Mouse (Mus musculus) cerebellum, postnatal 25 days (tissue): ENCODE results near the gene Mcu.

ENCODE experiments used
- DNase-seq, 2 experiments: peaks; one replicate each; pipeline ENCODE4 v3.0.0; 2021; ENCODE audit warnings: mixed read lengths in 2 of 2

Gene Mcu

DNA sequence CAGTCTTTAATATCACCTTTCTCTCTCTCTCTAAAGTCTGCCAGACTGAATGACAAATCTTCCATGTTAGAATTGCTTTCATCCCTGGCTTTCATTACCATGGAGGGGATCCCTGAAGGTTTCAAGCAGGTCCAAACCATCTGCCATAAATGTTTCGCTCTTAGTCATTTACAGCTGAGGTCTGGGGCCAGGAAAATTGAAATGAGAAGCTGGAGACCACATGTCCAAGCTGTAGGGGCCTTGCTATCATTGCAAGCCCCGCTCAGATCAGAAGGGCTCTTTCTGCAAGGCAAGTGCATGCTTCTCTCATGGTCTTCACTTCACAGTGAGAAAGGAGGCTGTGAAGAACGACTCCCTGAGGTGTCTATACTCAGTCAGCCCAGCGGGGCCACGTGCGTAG is 132.2 kb downstream of the Mcu start:
- no peak for DNase-seq

- DNase-seq, result no peak
These were observed 135.1 kb downstream of the Mcu start for GRCm38 (mm10) chr10:59481381-59481780.

DNA sequence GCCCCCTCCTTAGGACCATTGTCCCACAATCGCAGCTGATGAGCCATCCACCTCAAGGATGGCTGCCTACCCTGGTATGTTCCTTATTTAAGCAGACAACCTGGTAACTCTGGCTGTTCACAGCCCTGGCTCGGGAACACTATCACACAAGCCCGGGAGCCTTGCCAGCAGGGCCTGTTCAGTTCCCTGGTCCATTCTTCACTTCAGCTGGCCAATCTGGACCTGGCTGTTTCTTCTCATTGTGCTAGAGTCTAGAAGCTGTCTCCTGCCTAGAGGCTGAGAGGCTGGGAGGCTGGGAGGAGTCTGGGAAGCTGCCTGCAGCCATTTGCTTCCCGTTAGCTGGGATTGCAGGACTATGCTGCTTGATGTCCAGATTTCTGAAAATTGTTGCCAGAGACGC is 146.0 kb downstream of the Mcu start:
- peak; percentile 80 to 88 for DNase-seq

- DNase-seq, result no peak
These were observed 149.2 kb downstream of the Mcu start for GRCm38 (mm10) chr10:59467297-59467696.

GRCm38 (mm10) chr10:59466626-59467025 is 149.9 kb downstream of the Mcu start:
- no peak for DNase-seq

GRCm38 (mm10) chr10:59465546-59465945 is 150.9 kb downstream of the Mcu start:
- DNase-seq, result no peak

DNA sequence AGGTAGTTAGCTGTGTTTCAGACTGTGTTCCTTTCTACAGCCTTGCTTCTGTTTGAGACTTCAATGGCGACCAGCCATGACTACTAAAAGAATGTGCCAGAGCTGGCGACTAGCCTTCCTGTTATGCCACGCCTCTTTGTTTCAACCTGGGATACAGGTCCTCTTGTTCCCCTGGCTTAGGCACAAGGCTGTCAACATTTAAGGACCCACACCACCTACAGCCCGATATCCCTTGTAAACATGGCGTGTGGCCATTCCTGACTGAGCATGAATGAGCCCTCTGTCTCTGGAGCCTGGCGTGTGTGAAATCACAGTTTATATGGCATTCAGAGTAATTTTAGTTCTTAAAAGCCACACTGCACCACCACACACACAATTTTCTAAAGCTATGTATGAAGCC is 154.2 kb downstream of the Mcu start:
- no peak for DNase-seq

DNA sequence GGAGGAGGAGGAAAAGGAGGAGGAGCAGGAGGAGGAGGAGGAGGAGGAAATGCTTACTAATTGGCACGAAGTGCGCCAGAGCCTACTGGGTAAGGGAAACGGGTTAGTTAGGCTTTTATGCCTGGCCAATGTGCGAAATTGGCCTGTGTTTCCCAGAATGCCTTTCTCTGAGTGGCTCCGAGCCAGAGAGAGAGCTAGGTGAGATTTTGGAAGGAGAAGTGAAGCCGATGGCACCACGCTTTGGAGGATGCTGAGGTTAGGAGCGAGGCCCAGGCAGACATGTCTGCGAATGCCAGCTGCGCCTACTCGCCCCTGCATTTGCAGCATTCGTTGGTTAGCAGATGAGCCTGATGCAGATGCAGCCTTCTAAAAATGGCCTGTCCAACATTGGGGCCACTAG is 156.7 kb downstream of the Mcu start:
- peak; percentile 59 to 66 for DNase-seq

- DNase-seq, result no peak
These were observed 161.9 kb downstream of the Mcu start for GRCm38 (mm10) chr10:59454631-59455030.

DNA sequence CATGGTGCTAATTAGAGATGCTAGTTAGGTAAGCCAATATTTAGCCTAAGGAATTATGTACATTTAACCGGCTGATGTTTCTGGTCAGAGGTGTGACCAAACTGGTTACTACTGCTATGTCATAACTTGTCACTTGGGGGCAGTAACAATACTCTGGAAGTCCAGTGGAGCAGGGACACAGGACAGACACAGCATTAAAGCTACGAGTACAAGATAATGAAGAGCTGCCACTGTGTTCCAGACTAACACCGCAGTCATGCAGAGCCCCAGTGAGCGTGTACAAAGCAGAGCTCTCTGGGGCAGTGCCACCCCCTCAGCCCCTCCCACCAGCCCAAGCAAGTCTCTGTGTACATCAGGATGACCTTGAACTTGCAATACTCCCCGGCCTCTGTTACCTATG is 164.7 kb downstream of the Mcu start:
- DNase-seq, result peak in 1 of 2 experiments; percentile 31

DNA sequence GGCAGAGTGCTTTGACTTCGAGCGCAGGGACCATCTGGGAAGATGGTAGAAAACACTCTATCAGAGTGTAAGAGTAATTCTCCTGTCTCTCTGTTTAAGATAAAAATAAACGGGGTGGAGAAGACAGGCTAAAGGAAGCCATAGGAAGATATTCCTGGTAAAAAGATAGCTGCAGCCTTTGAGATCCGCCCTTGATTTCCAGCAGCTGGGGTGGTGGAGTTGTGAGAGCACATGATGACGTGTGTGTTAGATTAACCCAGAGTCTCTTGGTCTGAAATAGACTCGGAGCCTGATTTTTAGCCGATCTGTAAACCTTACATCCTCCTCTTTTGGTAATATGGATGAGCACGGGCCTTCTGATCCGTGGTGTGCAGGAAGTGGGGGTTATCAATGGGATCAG is 168.9 kb downstream of the Mcu start:
- no peak for DNase-seq

DNA sequence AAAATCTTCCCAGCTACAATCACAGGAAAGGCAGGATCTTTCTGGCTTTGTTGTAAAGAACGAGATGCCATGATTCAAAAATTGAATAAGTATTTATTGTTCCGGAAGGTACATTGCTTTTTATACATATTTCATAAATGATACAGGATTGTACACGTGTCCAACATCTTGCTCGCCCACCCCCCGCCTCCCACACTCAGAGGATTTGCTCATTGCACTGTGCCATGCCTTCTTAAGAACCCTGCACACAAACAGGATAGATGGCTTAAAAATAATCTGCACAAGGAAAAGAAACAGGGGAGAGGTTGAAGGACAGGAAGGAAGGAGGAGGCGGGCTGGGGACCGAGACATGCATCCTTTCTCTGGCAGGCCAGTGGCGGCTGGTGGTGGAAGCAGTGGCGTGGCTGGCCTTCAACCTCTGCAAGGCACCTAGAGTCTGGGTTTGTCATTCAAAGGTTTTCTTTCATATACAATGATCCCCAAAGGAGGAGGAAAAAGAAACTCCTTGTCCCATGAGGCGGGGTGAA is 169.5 kb downstream of the Mcu start:
- no peak for DNase-seq

DNA sequence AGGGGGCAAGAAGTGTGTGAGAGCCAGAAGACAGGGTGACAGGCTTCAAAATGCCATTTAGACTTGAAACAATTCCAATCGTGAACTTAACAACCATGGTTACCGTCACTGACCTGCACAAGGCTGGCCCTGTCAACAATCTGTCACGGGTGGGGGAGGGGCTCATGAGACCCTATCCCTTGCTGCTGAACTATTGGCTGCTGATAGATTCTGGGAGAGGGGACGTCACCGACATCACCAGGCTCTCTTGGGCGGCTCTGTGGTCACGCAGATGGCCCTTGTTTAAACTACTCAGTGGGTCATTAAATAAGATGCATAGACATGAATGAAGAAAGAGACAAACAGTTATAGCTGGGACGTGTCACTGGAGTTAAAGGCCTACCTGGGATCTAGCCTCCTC is 171.9 kb downstream of the Mcu start:
- no peak for DNase-seq

- no peak for DNase-seq
These were observed 172.4 kb downstream of the Mcu start for GRCm38 (mm10) chr10:59444106-59444505.

GRCm38 (mm10) chr10:59443212-59443611 is 173.3 kb downstream of the Mcu start:
- DNase-seq, result no peak

GRCm38 (mm10) chr10:59441735-59442134 is 174.8 kb downstream of the Mcu start, which contains the start of gene Oit3:
Gene Oit3, minus strand, starts transcription at chr10:59441778.
- no peak for DNase-seq

DNA sequence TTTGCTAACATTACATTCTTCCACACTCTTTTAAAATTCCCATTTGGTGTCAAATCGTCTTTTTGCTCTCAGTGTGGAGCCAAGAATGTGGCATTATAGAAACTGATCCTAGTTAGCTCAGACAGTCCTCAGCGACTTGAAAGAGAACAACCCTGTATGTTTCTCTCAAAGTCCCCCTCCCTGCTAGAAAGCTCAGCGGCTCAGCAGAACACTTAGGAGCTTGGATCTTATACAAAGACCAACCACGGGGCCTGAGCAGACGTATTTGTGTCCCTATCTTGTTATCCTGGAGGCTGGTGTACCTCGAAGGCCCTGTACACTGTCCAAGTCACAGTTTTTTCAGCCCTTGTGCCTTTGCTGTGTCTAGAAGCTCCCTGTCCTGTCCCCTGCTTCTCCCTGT is 176.3 kb downstream of the Mcu start:
- DNase-seq, result no peak

DNA sequence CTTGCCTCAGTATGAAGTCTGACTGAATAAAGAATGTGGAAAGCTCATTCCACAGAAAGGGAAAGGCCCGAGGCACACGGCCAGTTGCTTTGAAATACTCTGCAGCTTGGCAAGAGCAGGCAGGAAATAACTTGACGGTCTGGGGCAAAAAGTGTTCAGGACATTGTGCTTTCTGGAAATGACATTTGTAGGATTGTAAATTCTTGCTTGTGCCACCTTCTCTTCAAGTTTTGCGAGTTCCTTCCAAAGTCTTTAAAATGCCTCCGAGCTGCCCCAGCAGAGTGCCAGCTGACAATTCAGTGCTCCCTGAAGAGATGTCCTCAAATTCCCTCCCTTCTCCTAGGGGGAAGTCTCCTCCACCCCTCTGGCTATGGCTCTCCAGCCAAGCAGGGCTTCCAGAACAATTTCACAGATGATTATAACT is 177.0 kb downstream of the Mcu start:
- no peak for DNase-seq

DNA sequence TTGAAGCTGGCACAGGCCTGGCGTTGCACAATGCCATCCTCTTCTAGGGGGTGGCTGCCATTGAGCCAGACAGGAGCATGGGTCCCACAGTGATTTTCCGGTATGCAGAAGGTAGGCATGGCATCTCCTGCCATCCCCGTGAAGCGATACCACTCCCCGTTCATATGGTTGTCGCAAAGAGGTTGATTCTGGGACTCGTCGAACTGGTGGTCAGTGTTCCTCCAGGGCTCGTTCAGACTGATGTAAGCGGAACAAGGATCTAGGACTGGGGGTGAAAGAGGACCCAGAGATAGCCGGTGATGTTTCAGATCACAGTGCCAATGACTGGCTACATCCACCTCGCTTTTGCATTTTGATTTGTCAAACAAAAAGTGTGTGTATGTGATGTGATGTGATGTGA is 177.8 kb downstream of the Mcu start:
- no peak for DNase-seq

DNA sequence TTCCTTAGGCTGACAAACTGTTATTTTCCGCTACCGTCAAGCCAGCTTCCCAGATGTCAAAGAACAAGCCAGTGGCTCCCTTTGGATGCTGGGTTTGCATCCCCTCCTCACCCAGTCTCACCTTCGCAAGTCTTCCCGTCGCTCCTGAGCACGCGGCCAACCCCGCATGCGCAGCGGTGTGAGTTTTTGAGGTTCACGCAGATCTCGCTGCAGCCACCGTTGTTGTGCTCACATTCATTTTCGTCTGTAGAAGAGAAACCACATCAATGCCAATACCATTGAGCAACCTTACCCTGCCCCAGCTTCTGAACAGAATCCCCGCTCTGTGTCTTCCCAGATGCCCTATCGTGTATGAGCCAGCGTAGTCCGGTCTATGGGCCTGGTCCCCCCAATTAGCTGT is 180.7 kb downstream of the Mcu start:
- no peak for DNase-seq

- no peak for DNase-seq
These were observed 185.7 kb downstream of the Mcu start for GRCm38 (mm10) chr10:59430701-59431218.

DNA sequence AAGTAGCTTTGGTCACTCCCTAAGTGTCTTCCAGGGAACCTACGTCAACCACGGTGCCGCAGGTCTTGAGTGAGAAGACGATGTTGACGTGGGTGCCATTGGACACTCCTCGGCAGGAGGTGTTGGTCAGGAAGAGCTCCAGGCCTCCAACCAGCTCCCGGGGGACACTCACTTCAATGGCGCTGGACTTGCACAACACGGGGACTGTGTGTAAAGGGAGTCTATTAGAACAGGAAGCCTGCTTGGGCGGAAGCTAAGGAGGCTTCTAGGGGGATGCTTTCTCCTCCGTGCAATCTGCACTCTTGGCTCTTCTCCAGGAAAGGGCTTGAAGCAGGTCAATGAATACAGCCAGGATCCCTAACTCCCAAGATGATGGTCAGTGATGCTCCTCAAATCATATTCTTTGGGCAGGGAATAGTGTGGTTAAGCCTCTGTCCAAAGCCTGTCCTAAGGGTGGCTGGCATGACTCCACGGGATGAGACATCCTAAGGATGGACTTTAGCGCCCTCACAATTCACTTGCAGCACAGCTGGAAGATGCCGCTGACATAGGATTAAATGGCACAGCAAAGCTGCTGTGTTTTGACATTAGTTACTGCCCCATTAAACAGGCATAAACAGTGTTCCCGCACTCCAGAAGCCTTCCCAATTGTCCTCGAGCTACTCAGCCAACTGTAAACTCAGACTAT is 186.9 kb downstream of the Mcu start:
- no peak for DNase-seq

DNA sequence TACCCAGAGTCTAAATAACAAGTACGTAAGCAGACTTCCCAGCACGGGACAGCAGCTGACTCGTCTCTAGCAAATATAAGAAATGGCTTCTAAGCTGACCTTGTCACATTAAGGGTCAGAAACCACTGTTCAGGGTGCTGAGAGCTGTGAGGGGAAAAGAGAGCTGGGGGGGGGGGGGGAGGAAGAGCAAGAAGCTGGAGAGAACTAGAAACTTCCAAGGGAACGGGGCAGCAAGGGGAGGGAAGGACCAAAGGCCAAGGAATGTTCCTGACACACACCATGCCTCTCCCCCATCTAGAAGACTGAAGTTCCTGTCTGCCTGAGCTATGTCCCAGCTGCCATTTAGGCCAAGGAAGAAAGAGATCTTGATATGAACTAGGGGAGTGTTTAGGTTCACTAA is 190.1 kb downstream of the Mcu start:
- no peak for DNase-seq

GRCm38 (mm10) chr10:59425369-59425768 is 191.1 kb downstream of the Mcu start:
- peak; percentile 77 to 86 for DNase-seq

- DNase-seq, result no peak
These were observed 192.0 kb downstream of the Mcu start for GRCm38 (mm10) chr10:59424453-59424852.
